Mouse (Mus musculus): ENCODE measurements around the gene Mia3. TPM values are rescaled to one million over a fixed set of nuclear protein-coding genes. Genes with fewer than 3 reads are reported as not detected.
"Not testable (repeated sequence)": the region's sequence is repeated elsewhere in the genome, so short reads cannot be mapped to it uniquely, and the experiment has no call there.

The Mia3 gene
- polyA plus RNA-seq, 1 experiment from 2014 or later, result 62.9 TPM

DNA sequence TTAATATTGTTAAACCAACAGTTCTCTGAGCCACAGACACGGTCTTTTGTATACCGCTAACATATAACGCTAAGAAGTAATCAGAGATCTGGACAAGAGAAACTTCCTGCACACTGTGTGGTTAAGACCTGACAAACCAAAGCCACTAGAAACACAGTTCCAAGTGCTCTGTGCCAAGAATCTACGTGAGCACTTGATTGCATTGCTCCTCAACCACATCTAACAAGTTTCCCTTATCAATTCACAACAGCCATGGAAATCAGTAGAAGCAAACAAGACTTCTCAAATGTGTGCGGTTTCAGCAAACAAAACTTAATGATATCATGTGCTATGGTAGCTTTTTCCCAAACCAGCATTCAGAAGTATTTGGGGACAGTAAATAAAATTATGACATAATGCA lies 7.1 kb downstream of the Mia3 start:
- Histone ChIP-seq H3K4me2 (ENCODE audit: low read length) (no peak overlapping the region), H3K36me3 (ENCODE audit: control insufficient read depth, insufficient read depth, low read length) (peaks cover 71% of the 10 kb centered on the region), H3K9ac (ENCODE audit: low read length) (no peak overlapping the region), H3K9me3 (replicated peaks; ENCODE audit: control insufficient read depth, low read length) (no peaks in the 10 kb centered on the region), H3K27ac (ENCODE audit: low read depth, low read length) (no peak overlapping the region), H3K27me3 (replicated peaks; ENCODE audit: control insufficient read depth, insufficient read depth, low read length) (no peaks in the 10 kb centered on the region), H3K4me3 (ENCODE audit: low read depth, low read length) (no peak overlapping the region), H3K4me1 (ENCODE audit: control insufficient read depth, insufficient read depth, low read length) (no peaks in the 10 kb centered on the region)
- ATAC-seq (no peak), DNase-seq (ENCODE audit: low spot score) (no peak)
- 94% methylated on average over 5 of the region's 5 CpGs for WGBS

DNA sequence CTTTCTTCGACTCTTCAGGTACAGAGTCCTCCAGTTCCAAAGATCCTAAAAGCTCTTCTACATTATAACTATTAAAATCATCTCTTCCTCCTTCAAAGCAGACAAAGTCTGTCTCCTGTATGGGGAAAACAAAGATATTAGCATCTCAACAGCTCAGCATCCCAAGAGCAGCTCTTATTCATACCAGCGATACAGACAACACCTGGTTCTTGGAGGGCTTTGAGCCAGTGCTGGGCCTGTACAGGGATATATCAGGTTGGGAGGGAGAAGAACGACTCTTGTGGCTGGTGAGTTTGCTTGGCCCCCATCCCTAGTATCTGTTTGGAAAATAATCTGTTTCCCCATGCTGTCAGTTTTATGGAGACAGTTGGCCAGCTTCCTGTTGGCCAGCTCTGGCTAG lies 10.5 kb downstream of the Mia3 start:
- no peak overlapping the region for H3K4me2 ChIP-seq (ENCODE audit: low read length)
- no peak for ATAC-seq
- H3K4me1 ChIP-seq (ENCODE audit: control insufficient read depth, insufficient read depth, low read length), result no peaks in the 10 kb centered on the region
- no peaks in the 10 kb centered on the region for H3K27me3 ChIP-seq (replicated peaks; ENCODE audit: control insufficient read depth, insufficient read depth, low read length)
- H3K27ac ChIP-seq (ENCODE audit: low read depth, low read length), result no peak overlapping the region
- DNase-seq (ENCODE audit: low spot score), result no peak
- H3K9me3 ChIP-seq (replicated peaks; ENCODE audit: control insufficient read depth, low read length), result no peaks in the 10 kb centered on the region
- no peak overlapping the region for H3K4me3 ChIP-seq (ENCODE audit: low read depth, low read length)
- H3K36me3 ChIP-seq (ENCODE audit: control insufficient read depth, insufficient read depth, low read length), result peaks cover 79% of the 10 kb centered on the region
- WGBS, result 95% methylated on average over 3 of the region's 3 CpGs
- H3K9ac ChIP-seq (ENCODE audit: low read length), result no peak overlapping the region

DNA sequence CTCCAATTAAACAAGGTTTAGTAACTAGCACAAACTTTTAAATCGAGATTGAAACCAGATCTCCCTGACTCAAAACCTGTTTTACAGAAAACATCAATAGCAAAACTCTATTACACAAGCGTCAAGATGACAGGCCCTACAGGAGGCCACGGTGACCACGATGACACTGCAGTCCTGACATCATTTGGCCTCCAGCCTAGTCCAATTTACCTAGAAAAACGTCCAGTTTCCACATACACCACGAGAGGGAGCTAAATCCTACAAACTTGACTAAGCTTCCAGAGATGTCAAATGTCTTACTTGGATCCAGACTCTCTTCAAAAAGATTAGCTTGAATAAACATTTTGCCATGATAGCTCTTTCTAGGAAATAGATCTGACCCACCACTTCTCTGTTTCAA lies 19.5 kb downstream of the Mia3 start:
- H3K4me3 ChIP-seq (ENCODE audit: low read depth, low read length), result no peak overlapping the region
- peaks cover 64% of the 10 kb centered on the region for H3K36me3 ChIP-seq (ENCODE audit: control insufficient read depth, insufficient read depth, low read length)
- DNase-seq (ENCODE audit: low spot score) (peak; percentile 83), ATAC-seq (no peak)
- H3K27me3 ChIP-seq (replicated peaks; ENCODE audit: control insufficient read depth, insufficient read depth, low read length), result no peaks in the 10 kb centered on the region
- no peaks in the 10 kb centered on the region for H3K9me3 ChIP-seq (replicated peaks; ENCODE audit: control insufficient read depth, low read length)
- H3K4me1 ChIP-seq (ENCODE audit: control insufficient read depth, insufficient read depth, low read length), result peaks cover 7% of the 10 kb centered on the region
- H3K4me2 ChIP-seq (ENCODE audit: low read length), result no peak overlapping the region
- H3K27ac ChIP-seq (ENCODE audit: low read depth, low read length), result no peak overlapping the region
- no peak overlapping the region for H3K9ac ChIP-seq (ENCODE audit: low read length)
- 22% methylated on average over 6 of the region's 6 CpGs for WGBS

DNA sequence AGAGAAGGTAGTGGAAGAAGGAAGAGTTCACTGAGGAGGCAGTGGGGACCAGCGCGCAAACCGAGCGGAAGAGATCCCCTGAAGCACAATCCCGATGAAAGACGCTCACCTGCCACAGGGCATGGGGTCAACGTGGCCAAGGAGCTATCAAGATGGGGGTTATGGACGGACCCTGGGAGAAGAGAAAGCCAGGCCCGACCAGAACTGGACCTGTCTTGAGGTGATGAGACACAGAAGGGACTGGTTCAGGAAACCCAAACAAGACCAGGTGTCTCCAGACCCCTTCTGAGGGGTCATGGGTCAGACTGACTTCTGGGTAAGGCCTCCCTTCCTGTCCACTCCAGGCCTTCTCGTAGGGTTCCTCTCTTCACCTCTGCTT lies 23.5 kb downstream of the Mia3 start:
- no peak for ATAC-seq
- 13% methylated on average over 10 of the region's 10 CpGs for WGBS
- H3K9me3 ChIP-seq (replicated peaks; ENCODE audit: control insufficient read depth, low read length), result no peaks in the 10 kb centered on the region

DNA sequence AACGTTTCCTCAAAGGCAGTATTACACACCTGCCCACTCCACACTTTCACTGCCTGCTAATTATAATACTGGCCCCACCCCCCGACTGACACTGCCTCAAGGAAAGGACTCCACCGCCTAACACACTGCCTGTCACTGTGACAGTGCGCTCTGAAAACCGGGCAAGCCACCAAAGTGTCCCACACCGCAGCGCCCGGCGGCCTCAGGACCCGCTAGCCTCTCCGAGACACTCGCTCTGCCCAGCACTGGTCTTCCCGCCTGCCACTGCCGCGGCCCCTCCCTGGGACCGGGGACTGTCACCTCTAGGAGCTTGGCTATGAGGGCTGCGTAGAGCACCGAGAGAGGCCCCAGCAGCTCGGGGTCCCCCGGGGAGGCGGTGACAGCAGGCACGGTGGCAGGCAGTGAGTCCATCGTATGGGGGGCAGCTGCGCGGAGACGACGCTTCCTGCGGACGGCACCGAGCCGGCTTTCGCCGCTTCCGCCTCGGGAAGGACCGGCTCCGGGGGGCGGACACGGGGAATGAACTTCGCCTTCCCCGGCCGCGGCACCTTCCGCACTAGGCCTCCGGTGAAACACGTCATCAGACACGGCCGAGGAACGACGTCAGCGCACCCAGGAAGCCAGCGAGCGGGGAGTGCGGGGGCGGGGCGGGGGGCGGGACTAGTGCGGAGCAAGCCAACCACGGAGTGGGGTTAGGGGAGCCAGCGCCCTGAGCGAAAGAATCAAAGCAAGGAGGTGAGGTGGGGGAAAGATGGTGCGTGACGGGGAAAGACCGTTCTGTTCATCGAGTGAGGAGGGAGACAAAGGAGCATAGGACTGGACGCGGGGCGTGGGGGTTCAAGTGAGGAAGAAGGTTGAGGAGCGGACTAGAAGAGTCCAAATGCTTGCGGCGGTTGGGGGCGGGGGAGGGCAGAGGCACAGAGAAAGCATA lies 24.2 kb downstream of the Mia3 start:
- DNase-seq (ENCODE audit: low spot score) (peak; percentile 95), ATAC-seq (peak; percentile 99)
- Histone ChIP-seq H3K36me3 (ENCODE audit: control insufficient read depth, insufficient read depth, low read length) (peaks cover 43% of the 10 kb centered on the region), H3K4me3 (ENCODE audit: low read depth, low read length) (peak overlapping the region; percentile 94), H3K27ac (ENCODE audit: low read depth, low read length) (peak overlapping the region; percentile 74), H3K4me1 (ENCODE audit: control insufficient read depth, insufficient read depth, low read length) (peaks cover 7% of the 10 kb centered on the region), H3K27me3 (replicated peaks; ENCODE audit: control insufficient read depth, insufficient read depth, low read length) (no peaks in the 10 kb centered on the region), H3K4me2 (ENCODE audit: low read length) (peak overlapping the region; percentile 93), H3K9me3 (replicated peaks; ENCODE audit: control insufficient read depth, low read length) (no peaks in the 10 kb centered on the region), H3K9ac (ENCODE audit: low read length) (peak overlapping the region; percentile 91)
- WGBS, result under 1% methylated on average over 72 of the region's 72 CpGs

More for the DNA sequence above, 23.5 kb downstream of the Mia3 start:
- Histone ChIP-seq H3K4me1 (ENCODE audit: control insufficient read depth, insufficient read depth, low read length) (peaks cover 7% of the 10 kb centered on the region), H3K36me3 (ENCODE audit: control insufficient read depth, insufficient read depth, low read length) (peaks cover 44% of the 10 kb centered on the region), H3K27ac (ENCODE audit: low read depth, low read length) (peak overlapping the region; percentile 74; the same call in 1 of the 2 replicates), H3K27me3 (replicated peaks; ENCODE audit: control insufficient read depth, insufficient read depth, low read length) (no peaks in the 10 kb centered on the region), H3K9ac (ENCODE audit: low read length) (peak overlapping the region; percentile 91), H3K4me3 (ENCODE audit: low read depth, low read length) (peak overlapping the region; percentile 94), H3K4me2 (ENCODE audit: low read length) (peak overlapping the region; percentile 93)
- no peak for DNase-seq (ENCODE audit: low spot score)

DNA sequence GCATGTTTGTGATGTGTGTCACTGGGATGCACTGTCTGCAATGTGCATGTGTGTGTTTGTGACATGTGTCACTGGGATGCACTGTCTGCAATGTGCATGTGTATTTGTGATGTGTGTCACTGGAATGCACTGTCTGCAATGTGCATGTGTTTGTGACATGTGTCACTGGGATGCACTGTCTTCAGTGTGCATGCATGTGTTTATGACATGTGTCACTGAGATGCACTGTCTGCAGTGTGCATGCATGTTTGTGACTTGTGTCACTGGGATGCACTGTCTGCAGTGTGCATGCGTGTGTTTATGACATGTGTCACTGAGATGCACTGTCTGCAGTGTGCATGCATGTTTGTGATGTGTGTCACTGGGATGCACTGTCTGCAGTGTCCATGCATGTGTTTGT lies 26.5 kb downstream of the Mia3 start:
- H3K4me2 ChIP-seq (ENCODE audit: low read length); ATAC-seq; H3K9me3 ChIP-seq (replicated peaks; ENCODE audit: control insufficient read depth, low read length); H3K27ac ChIP-seq (ENCODE audit: low read depth, low read length); H3K9ac ChIP-seq (ENCODE audit: low read length); H3K27me3 ChIP-seq (replicated peaks; ENCODE audit: control insufficient read depth, insufficient read depth, low read length); DNase-seq (ENCODE audit: low spot score); H3K4me1 ChIP-seq (ENCODE audit: control insufficient read depth, insufficient read depth, low read length); H3K4me3 ChIP-seq (ENCODE audit: low read depth, low read length): not testable (repeated sequence)
- H3K36me3 ChIP-seq (ENCODE audit: control insufficient read depth, insufficient read depth, low read length), result peaks cover 42% of the 10 kb centered on the region
- 100% methylated on average over 1 of the region's 1 CpGs for WGBS

DNA sequence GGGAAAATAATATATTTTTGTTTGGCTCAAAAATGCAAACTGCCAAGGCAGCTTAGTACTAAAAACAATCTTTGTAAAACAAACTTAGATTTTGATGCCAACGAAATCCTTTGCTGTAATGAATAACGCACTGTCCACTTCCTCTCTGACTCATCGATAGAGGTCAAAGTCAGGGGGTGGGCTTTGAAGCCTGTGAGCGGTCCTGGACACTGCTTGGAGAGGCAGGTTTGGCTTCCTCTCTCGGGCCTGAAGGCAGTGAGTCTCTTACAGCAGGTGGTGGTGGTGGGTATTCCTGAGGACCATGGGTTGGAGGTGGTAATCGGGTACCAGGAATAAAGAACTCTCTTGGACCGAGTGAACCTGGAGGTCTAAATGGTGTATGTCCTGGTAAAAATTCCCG lies 42.2 kb downstream of the Mia3 start:
- no peak overlapping the region for H3K4me2 ChIP-seq (ENCODE audit: low read length)
- no peak overlapping the region for H3K27ac ChIP-seq (ENCODE audit: low read depth, low read length)
- 89% methylated on average over 8 of the region's 8 CpGs for WGBS
- no peaks in the 10 kb centered on the region for H3K27me3 ChIP-seq (replicated peaks; ENCODE audit: control insufficient read depth, insufficient read depth, low read length)
- DNase-seq (ENCODE audit: low spot score) (no peak), ATAC-seq (no peak)
- H3K9me3 ChIP-seq (replicated peaks; ENCODE audit: control insufficient read depth, low read length), result no peaks in the 10 kb centered on the region
- no peak overlapping the region for H3K4me3 ChIP-seq (ENCODE audit: low read depth, low read length)
- peaks cover 79% of the 10 kb centered on the region for H3K36me3 ChIP-seq (ENCODE audit: control insufficient read depth, insufficient read depth, low read length)
- H3K9ac ChIP-seq (ENCODE audit: low read length), result no peak overlapping the region
- H3K4me1 ChIP-seq (ENCODE audit: control insufficient read depth, insufficient read depth, low read length), result no peaks in the 10 kb centered on the region

DNA sequence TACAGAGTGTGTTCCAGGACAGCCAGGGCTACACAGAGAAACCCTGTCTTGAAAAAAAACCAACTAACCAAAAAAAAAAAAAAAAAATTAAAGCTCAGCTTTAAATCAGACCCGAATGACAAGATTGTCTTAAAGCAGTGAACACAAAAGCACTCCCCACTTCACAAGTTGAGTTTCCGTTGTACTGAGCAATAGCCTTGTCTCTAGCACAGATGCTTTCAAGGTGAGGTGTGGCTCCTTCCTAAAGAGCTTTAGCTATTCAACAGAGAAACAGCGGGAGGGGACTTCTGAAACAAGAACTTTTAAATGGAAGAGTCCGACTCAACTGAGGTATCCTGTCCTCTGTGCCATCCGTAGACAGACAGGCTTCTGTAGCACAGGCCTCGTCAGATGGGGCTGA lies 44.9 kb downstream of the Mia3 start:
- peaks cover 74% of the 10 kb centered on the region for H3K36me3 ChIP-seq (ENCODE audit: control insufficient read depth, insufficient read depth, low read length)
- no peaks in the 10 kb centered on the region for H3K9me3 ChIP-seq (replicated peaks; ENCODE audit: control insufficient read depth, low read length)
- WGBS, result 95% methylated on average over 6 of the region's 6 CpGs
- H3K4me1 ChIP-seq (ENCODE audit: control insufficient read depth, insufficient read depth, low read length), result no peaks in the 10 kb centered on the region
- DNase-seq (ENCODE audit: low spot score) (no peak), ATAC-seq (no peak)
- H3K27me3 ChIP-seq (replicated peaks; ENCODE audit: control insufficient read depth, insufficient read depth, low read length), result no peaks in the 10 kb centered on the region
- no peak overlapping the region for H3K4me3 ChIP-seq (ENCODE audit: low read depth, low read length)
- no peak overlapping the region for H3K4me2 ChIP-seq (ENCODE audit: low read length)
- H3K27ac ChIP-seq (ENCODE audit: low read depth, low read length), result no peak overlapping the region
- no peak overlapping the region for H3K9ac ChIP-seq (ENCODE audit: low read length)

DNA sequence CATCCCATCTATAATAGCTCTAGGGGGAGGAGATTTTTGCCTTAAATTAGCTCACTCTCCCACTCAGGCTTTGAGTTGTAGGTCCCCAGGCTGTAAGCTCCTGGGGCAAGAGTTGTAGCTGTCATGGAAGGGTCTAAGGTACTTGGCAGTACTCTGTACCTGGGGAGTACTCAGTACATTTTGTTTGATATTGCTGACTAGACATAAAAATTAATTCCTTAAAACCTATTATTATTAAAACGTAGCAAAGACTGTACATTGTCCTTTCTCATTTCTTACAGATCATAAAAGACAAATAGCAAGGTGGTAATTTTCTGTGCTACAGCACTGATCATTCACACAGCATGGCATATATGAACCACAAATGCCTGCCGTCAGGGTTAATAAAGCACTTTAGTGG lies 45.4 kb downstream of the Mia3 start:
- H3K4me2 ChIP-seq (ENCODE audit: low read length), result no peak overlapping the region
- no peaks in the 10 kb centered on the region for H3K4me1 ChIP-seq (ENCODE audit: control insufficient read depth, insufficient read depth, low read length)
- H3K27ac ChIP-seq (ENCODE audit: low read depth, low read length), result no peak overlapping the region
- H3K36me3 ChIP-seq (ENCODE audit: control insufficient read depth, insufficient read depth, low read length), result peaks cover 74% of the 10 kb centered on the region
- H3K9me3 ChIP-seq (replicated peaks; ENCODE audit: control insufficient read depth, low read length), result no peaks in the 10 kb centered on the region
- 95% methylated on average over 2 of the region's 2 CpGs for WGBS
- H3K27me3 ChIP-seq (replicated peaks; ENCODE audit: control insufficient read depth, insufficient read depth, low read length), result no peaks in the 10 kb centered on the region
- H3K4me3 ChIP-seq (ENCODE audit: low read depth, low read length), result no peak overlapping the region
- ATAC-seq (no peak), DNase-seq (ENCODE audit: low spot score) (no peak)
- no peak overlapping the region for H3K9ac ChIP-seq (ENCODE audit: low read length)
